Mouse (Mus musculus) left cerebral cortex, adult 18-20 months (tissue): Measurements from ENCODE around the gene Ccdc184. TPM values are rescaled to one million over a fixed set of nuclear protein-coding genes. Genes with fewer than 3 reads are reported as not detected.

ENCODE experiments used
- DNase-seq, 2 experiments: peaks; one replicate each; pipeline ENCODE4 v3.0.0; 2021 to 2022; ENCODE audit warnings: low spot score in 2 of 2, mixed read lengths in 1 of 2
- total RNA-seq, 2 experiments: library from RNA; stranded (reverse); gene quantifications; 2 replicates each; pipeline ENCODE4 v1.2.3; 2021

Ccdc184 gene
- total RNA-seq, 2 experiments from 2014 or later: 22.5 to 23.2 TPM

DNA sequence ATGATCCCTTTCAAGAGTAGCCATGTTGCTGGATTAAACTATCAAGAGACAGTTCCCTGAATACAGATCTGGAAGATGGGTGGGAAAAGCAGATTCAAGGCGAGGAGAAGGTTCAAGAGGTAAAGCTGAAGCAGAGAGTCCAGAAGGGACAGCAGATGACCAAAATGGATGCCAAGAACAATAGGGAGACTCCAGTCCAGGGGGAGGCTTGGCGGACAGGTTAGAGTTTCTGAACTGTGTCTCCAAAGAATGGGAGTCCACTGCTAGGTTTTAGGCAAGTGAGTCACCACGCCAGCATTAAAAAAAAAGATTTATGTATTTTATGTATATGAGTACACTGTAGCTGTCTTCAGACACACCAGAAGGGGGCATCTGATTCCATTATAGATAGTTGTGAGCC, 12.3 kb upstream of the Ccdc184 start:
- DNase-seq: no peak

DNA sequence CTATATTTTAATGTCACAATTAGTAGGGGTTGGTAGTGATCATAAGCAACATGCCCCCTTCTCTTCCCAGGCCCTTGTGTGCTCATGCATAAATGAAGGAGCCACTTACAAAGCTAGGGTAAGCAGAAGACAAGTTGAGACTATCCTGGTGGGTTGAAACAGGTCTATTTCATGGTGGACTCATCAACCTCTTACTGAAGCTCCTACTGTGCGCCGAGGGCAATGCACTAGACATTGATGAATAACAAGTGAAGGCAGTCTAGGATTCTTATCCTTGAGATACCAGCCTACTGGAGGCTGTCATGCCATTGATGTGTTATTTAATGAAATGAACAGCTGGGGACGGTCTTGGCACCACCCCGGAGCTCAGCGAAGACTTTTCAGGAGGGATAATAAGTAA, 11.7 kb upstream of the Ccdc184 start:
- no peak for DNase-seq

DNA sequence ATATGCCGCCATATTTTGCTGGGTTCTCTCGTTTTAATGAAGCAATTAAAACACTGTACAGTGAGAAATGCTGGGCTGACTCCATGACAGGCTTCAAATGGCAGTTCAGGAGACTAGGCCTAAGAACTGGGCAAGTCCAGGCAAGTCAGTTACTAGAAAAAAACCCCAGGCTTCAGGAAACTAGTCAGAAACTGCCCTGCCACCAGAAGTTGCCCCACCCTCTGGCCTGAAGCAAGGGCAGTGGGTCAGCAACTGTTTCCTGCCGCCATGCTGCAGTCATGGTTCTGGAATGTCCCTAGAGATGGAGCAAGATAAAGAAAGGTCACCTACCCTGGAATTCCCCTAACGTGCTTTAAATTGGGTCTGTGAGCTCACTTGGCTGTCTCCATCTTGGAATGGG, 11.0 kb upstream of the Ccdc184 start:
- no peak for DNase-seq

DNA sequence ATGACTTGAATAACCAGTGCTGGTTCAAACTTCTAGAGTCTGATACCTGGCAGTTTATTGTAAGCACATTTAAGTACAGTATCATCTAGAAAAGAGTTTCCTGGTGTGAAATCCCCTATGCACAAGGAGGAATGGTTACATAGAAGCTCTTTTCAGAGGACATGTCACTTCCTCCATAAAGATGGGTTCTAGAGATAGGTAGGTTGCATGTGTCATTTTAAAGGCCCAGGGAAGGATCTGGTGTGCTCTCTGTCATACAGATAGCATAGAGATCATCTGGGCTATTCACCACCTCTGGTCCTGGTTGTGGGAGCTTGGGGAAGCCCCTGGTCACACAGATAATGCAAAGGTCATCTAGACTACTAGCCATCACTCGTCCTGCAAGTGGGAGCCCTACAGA, 9.7 kb upstream of the Ccdc184 start:
- no peak for DNase-seq

DNA sequence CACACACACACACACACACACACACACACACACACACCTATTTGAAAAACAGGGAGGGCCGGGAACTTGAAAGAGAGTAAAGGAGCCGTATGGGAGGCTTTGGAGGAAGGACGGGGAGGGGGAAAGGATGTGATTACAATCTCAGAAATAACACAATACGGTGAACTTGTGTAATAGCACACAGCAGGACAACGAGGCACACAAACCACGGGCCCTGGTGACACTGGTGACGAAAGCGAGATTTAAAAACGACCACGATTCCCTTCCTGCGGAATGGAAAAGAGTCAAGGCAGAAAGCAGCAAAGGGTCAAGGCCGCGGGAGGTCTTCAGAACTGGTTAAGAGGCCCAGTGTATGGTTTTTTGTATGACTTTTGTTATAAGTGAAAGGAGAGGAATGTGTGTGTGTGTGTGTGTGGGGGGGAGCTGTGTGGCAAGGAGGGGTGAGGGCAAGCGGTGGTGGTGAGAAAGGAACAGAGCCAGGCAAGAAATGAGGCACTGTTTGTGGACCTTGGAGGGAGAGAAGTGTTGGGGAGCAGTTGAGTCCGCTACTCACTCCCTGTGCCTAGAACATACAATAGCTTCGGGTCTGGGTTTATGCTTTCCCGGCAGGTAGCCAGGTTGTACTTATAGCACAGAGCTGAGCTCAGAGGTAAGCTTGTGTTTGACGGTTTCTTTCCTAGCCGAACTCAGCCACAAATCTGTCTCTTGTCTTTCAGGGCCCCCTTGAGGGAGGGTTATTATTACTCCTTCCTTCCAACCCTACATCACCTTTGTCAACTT, 5.7 kb upstream of the Ccdc184 start:
- no peak for DNase-seq

DNA sequence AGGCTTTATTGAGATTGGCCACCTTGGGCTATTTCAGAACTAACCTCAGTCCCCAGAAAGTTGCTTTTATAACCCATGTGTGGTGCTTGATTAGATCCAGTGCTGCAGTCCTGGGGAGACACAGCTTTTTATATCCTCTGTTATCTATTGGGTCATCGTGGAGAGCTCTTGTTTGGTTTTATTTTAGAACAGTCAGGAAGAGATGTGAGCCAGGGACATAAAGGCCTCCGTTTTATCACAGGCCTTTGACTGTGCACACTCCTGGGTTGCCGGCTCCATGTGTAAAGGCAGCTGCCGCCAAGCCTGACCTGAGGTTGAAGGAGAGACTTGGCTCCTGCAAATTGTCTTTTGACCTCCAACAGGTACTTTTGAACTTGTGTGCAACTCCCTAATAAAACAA, 4.4 kb upstream of the Ccdc184 start:
- no peak for DNase-seq

DNA sequence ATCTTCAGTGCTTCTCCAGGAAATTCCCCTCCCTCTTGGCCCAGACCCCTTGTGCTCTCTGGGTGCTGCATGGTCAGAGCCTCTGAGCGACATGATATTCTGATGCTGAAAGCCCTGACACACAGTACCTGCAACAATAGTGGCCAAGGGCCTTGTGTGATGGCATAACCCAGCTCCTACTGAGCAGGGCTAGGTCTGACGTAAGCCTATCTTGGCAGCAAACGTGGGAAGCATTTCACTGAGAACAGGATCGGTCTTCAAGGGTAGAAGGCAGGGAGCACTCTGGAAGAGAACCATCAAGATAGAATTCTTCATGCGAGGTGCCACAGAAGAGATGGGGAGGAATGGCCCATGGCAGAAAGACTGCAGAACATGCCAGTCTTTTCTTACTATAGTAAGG, 1.4 kb upstream of the Ccdc184 start, which contains the start of gene Asb8:
TSS of gene Asb8 (minus strand) at position 101 of the 400 bp plus-strand sequence.
- no peak for DNase-seq

DNA sequence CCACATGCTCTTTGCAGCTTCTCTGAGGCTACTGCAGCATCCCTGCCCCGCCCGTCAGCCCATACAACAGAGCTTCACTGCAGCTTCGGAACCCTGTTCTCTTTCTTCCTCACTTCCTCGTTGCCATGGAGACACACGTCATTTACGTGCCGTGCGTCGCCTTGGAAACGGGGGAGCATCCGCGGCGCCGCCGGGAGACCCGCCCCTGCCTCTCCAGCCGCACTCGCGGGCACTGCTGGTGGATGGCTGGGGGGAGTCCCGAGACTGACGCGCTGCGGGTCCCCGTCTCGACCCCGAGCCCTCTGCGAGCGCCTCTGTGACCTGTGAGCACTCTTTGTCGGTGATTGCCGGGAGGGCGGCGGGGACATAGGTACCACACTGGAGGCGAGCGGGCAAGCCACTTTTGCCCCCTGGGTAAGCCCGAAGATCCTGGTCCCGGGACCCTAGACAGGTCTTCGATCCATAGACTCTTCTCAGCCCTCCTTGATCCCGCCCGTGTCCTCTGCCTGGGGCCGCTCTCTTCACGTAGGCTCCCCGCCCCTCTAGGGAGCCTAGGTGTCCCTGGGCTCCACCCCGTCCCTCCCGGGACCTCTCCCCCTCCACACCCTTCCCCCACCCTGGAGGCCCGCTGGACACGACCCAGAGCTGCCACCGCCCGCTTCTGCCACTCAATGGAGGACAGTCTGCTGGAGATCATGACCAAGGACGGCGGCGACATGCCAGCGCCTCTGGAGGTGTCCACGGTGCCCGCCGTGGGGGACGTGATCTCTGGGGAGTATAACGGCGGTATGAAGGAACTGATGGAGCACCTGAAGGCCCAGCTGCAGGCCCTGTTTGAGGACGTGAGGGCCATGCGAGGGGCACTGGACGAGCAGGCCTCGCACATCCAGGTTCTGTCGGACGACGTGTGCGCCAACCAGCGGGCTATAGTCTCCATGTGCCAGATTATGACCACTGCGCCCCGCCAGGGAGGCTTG, 975 bp downstream of the Ccdc184 start:
- DNase-seq: peak; percentile 92 to 93

DNA sequence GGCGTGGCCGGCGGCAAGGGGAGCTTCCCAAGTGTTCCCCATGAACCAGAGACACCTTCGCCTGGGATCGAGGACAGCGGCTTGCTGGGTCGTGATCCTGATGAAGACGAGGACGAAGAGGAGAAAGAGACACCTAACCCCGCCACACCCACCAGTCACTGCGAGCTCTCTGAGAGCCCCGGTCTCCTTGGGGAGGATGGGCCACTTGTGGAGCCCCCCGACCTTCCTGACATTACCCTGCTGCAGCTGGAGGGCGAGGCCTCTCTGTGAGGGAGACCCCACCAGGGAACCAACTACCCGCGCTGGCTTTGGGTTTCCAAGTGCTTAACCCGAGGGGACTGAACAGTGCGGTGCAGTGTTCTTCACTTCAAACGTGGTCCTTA, 1.7 kb downstream of the Ccdc184 start:
- DNase-seq: no peak

DNA sequence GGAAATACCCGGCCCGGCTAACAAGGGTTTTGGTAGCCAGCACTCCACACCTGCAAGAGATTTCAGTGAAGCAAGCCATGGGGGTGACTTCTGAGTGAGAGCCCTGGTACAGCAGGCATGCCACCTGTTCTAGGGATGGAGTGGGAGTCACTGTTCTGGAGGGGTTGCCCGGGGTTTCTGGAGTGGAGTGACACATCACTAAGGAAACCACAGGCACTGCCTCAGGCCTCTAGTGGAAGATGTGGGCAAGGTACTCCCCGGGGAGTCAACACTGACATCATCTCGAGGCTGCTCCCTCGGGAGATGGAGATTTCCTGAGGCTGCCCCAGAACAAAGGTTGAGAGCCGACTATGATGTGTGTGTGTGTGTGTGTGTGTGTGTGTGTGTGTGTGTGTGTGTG, 3.4 kb downstream of the Ccdc184 start:
- DNase-seq: peak; percentile 52 to 60

DNA sequence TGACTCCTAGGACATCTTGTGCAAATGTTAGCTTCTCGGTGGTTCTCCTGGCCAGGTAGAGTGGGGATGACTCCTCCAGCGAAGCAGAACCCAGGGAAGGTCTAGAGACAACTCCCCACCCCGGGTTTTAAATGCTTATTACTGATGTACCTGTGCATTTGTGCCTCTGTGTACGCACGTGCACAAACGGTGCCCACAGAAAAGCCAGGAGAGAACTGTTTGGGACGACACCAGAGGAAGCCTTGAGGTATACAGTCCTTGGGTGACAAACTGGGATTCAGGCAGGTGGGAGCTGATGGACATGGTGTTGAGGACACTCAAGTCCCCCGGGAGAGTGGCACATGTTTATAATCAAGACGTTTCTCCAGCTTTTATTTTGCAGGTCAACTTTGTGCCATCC, 4.0 kb downstream of the Ccdc184 start:
- DNase-seq: no peak

DNA sequence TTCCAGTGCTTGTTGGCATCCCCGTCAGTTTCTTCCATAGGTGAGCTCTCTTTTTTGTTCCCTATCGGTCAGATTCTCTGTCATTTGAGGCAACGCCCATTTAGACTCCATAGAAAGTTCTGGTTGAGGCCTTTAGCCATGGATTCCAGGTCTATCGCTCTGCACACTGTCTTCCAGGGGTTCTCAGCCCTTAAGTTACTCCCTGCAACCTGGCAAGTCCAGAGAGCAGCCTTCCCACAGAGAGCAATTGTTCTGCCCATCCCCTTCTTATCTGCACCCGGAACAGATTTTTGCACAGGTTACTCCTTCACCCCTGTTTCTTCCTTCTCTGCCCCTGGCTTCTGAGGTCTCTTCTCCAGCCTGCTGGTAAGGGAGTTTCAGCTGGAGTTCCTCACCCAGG, 5.2 kb downstream of the Ccdc184 start:
- DNase-seq: no peak

DNA sequence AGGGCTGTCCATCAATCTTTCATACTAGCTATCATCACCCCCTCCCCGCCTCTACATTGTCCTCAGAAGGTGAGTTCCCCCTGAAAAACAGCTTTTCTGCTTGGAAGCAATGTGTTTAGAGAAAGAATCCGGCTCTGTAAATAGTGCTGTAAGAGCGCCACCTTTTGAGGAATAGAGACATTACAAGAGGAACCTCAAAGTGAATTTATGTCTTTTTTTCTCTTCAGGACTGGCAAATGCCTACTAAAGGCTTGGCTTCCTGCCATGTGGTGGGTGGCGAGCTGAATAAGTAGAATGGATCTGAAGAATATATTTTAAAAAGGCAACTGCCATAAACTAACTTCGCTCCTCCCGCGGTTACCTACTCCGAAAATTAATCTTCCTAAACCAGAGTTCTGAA, 6.9 kb downstream of the Ccdc184 start:
- peak; percentile 74 to 81 for DNase-seq

DNA sequence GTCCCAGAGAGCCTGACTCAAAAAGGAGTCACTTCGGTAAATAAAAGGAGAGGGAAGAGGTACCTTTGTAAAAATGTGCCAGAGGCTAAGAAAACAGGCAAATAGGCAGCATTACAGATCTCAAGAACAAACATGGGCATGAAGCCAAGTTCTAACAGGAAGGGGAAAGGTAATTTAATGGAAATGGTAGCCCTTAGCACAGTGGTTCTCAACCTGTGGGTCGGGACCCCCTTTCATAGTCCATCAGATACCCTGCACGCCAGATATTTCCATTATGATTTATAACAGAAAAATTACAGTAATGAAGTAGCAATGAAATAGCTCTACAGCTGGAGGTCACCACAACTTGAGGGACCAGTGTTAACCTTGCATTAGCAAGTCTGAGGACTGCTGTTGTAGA, 10.4 kb downstream of the Ccdc184 start:
- DNase-seq: no peak

DNA sequence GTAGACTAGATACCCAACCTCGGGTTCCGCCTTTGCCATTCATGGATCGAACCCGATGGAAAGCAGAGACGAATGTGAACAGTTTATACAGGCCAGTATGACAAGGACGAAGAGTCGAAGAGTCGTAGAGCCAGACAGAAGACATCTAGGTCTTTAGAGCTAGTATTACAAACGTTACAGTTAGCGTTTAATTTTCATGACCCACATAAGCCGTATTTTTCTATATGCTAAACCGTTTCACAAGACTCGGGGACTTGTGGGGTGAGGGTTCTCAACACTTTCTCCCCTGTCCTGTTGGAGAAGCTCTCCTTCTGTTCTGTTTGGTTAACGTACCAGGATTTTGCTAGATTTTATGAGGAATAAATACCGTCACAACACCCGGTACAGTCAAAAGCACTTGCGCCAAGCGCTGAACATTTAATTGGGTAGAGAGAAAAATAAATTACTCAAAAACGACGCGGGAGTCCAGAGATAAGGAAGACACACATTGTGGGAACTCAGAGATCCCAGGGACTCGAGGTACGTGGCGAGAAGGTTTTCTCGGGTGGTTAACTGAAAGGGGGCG, 13.7 kb downstream of the Ccdc184 start:
- no peak for DNase-seq

DNA sequence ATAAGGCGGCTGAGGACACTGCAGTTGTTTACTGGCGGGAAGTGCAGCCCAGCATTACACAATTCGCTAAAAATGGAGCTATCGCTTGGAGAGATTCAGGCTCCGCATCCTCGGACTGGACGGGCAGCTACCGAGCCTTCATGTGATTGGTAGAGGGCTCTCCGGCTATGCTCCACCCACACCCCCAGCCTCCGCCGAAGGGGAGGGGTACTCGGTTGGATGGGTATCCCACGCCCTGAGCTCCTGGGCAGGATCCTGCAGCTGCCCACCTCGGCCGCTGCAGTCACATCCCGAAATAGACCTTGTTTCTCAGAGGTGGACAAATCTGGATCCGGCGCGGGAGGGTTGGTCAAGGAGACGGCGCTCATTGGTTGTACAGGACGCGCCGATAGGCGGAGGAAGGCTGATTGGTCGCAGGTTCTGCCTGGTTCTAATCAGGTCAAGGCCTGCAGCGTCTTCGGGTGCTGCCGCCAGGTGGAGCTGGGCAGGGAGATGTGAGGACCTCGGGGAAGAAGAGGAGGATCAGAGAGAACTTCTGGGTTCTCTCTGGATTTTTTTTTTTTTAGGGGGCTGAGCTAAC, 14.3 kb downstream of the Ccdc184 start:
- DNase-seq: peak; percentile 92 to 94

DNA sequence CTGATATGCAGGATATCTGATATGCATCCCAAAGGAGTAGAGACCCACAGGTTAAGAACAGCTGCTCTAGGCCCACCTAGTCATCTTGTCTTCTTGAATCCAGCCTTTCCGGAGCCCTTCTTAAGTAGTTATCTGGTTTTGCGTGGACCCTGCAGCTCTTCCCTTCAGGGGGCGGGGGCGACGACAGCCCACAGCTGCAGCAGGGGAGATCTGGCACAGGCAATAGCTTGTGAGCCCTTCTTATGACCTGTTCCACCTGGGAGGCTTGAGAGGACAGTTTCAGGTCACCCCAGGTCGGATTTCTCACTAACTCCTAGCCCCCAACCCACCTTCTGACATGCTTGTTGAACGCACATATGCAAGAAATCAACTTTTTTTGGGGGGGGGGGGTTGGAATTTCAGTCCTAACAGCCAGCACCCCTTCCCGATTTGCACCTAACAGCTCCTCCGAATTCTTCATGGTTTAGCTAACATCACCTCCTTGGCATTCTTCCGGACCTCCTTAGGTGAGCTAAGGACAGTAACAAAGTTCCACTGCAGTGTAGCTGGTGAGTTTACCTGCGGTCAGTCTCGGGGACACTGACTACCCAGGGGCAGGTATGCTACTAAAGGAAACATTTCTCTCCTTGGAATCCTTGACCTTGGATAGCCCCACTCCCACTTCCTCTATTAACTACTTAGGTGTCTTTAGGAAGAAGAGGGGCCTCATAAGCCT, 15.1 kb downstream of the Ccdc184 start:
- DNase-seq: no peak

DNA sequence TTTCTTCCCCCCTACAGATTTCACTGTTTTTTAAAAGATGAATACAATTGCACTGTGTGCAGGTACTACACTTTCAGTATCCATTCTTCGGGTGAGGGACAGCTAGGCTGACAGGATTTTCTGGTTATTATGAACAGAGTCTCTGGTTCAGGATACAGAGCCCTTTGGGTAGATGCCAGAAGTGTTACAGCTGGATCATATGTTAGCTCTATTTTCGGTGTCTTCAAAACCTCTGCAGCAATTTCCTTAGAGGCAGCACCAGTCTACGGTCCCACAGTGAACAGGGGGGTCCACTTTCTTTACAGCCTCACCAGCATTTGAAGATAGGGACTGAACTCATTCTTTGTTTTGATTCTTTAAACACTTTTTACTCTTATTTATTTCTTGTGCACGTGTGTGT, 17.5 kb downstream of the Ccdc184 start:
- no peak for DNase-seq

DNA sequence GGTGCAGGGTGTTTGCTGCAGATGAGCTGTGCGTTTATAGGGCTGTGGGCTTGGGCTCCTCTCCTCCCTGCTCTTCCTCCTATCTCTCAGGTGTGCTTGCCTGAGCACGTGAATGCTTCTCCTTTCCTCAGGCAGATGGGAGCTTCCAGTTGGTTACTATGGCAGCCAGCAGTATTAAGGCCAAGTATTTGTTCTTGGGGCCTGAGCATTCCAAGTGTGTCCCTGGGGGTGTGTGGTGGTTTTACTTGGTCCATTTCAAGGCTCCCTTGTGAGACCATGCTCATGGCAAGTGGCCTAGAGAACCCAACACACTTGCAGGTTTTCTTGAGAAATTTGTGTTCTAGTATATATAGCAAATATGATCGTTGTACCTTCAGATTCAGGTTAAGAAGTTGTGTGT, 28.5 kb downstream of the Ccdc184 start, which contains the start of gene Olfr288:
TSS of gene Olfr288 (minus strand) at position 101 of the 400 bp plus-strand sequence.
- no peak for DNase-seq

DNA sequence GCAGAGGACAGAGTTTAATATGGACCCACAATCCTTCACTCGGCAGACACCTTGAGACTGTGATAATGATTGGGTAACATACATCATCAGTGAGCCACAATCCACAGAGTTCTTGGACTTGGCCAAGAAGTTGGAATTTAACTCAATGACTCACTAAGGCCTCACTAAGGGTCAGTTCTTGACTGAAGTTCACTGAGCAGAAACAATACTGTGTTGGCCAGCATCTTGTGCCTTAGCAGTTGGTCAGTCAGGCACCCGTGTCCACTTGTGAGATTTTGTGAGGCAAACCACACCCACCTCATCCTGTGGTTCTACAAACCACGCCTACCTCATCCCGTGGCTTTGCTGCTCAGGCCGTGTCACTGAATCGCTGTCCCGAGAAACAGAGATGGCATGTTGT, 42.7 kb downstream of the Ccdc184 start:
- no peak for DNase-seq
